Mouse (Mus musculus) midbrain, postnatal 0 days (tissue): ENCODE measurements at regions not wholly inside any gene's neighbourhood (a gene's known extent, or its start where the extent isn't known, plus 50 kb on each side); places are given as distances from the start of the nearest gene placed in this dataset.

Experiments
- ATAC-seq: fragments of 200-750 bp; cut with Nextera tagmentation; 2 replicates; pipeline ENCODE4 v1.8.0; 2017; ENCODE audit warnings: moderate number of reproducible peaks, mild to moderate bottlenecking, moderate TSS enrichment, moderate library complexity; ENCODE audit not compliant: low FRiP score
- DNase-seq: peaks from one replicate; pipeline ENCODE4 v3.0.0-alpha.2; 2015; ENCODE audit warnings: low spot score
- H3K27ac ChIP-seq: fragments of 300-500 bp; sonication (generic); 2 replicates; pipeline ENCODE4 v1.5.1; 2014; ENCODE audit warnings: low read depth, mild to moderate bottlenecking, low read length, mixed read lengths
- H3K27me3 ChIP-seq: fragments of 300-500 bp; sonication (generic); 2 replicates; pipeline ENCODE4 v1.6.1; 2014; ENCODE audit warnings: low read length, control low read depth, mixed read lengths; ENCODE audit not compliant: insufficient read depth
- H3K36me3 ChIP-seq: fragments of 300-500 bp; sonication (generic); 2 replicates; pipeline ENCODE4 v1.6.1; 2014; ENCODE audit warnings: low read length, control low read depth, mixed read lengths; ENCODE audit not compliant: insufficient read depth
- H3K4me1 ChIP-seq: fragments of 300-500 bp; sonication (generic); 2 replicates; pipeline ENCODE4 v1.6.1; 2014; ENCODE audit warnings: mild to moderate bottlenecking, control low read depth, antibody characterized with exemption, low read length, mixed read lengths; ENCODE audit not compliant: insufficient read depth
- H3K4me2 ChIP-seq: fragments of 300-500 bp; sonication (generic); 2 replicates; pipeline ENCODE4 v1.6.1; 2014; ENCODE audit warnings: low read depth, mild to moderate bottlenecking, low read length, mixed read lengths; ENCODE audit not compliant: poor library complexity, severe bottlenecking
- H3K4me3 ChIP-seq: fragments of 300-500 bp; sonication (generic); 2 replicates; pipeline ENCODE4 v1.5.1; 2014; ENCODE audit warnings: low read depth, mild to moderate bottlenecking, low read length, moderate library complexity
- H3K9ac ChIP-seq: fragments of 300-500 bp; sonication (generic); replicated peaks from 2 replicates; pipeline ENCODE4 v1.6.1; 2014; ENCODE audit warnings: mild to moderate bottlenecking, low read length, moderate library complexity, mixed read lengths; ENCODE audit not compliant: poor library complexity, severe bottlenecking
- H3K9me3 ChIP-seq: fragments of 300-500 bp; sonication (generic); 2 replicates; pipeline ENCODE4 v1.6.1; 2016; ENCODE audit warnings: low read length, control low read depth
- CTCF ChIP-seq: IDR thresholded peaks from 2 replicates; pipeline ENCODE4 v1.5.1; 2016; ENCODE audit warnings: antibody characterized with exemption, mild to moderate bottlenecking
- WGBS: fragments of 180-500 bp; shearing (Covaris S2); extraction: QIAGEN DNeasy Blood & Tissue Kit; methylation state at CpG from one replicate; pipeline ENCODE4 v1.1.7; 2014; 5-methylcytosine and 5-hydroxymethylcytosine counted together

DNA sequence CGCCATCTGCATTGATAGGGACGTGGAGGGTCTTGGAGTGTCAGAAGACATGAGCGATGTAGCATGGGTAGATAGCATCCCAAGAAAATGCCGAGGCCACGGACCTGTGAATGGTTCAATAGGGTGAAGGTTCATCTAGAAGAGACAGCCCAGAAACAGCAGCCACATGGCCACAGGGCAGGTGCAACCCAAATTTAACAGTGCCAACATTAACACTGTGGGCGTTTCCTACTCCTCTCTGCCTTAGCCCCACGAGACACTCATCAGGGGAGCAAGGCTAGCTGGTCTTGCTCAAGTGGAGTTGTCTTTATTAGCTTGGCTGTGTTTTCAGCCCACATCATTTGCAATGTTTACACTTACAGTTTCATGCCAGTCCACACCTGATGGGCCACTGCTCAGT is 310.7 kb downstream of the Plpp3 start:
- TF ChIP-seq CTCF, result no peak
- no peak overlapping the region for H3K27ac ChIP-seq
- DNase-seq (no peak), ATAC-seq (no peak)
- no peak overlapping the region for H3K4me2 ChIP-seq
- H3K36me3 ChIP-seq, result no peaks in the 10 kb centered on the region
- no peak overlapping the region for H3K9ac ChIP-seq
- no peaks in the 10 kb centered on the region for H3K9me3 ChIP-seq
- no peak overlapping the region for H3K4me3 ChIP-seq
- H3K27me3 ChIP-seq, result no peaks in the 10 kb centered on the region
- WGBS, result 92% methylated on average over 7 of the region's 7 CpGs
- no peaks in the 10 kb centered on the region for H3K4me1 ChIP-seq

DNA sequence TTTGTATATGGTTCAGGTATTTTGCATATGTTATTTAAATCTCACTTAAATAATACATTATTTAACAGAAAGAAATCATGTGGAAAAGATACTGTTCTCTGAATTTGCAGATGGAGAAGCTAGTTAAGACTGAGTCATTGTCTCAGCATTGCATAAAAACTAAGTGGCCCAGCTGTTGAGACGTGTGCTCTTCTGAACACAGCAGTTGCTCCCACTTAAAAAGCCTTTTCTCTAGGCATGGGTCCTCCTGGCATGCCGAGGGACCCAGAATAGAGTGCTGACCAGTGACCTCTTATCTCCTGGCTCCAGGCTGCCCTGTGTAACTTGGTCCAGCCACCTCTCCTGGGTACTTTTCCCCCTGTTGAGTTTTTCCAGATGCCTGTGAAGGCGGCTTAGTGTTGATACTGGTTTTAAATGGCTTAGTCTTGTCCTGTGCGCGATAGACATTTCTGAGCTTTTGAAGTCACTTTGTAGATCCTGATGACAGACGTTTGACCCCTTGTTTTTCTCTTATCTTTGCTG is 312.2 kb downstream of the Plpp3 start:
- no peak for ATAC-seq
- Histone ChIP-seq H3K36me3 (no peaks in the 10 kb centered on the region), H3K4me3 (no peak overlapping the region), H3K27ac (no peak overlapping the region), H3K9ac (no peak overlapping the region), H3K4me2 (no peak overlapping the region), H3K9me3 (no peaks in the 10 kb centered on the region), H3K4me1 (no peaks in the 10 kb centered on the region), H3K27me3 (no peaks in the 10 kb centered on the region)
- no peak for DNase-seq
- no peak for TF ChIP-seq CTCF
- 88% methylated on average over 6 of the region's 6 CpGs for WGBS

DNA sequence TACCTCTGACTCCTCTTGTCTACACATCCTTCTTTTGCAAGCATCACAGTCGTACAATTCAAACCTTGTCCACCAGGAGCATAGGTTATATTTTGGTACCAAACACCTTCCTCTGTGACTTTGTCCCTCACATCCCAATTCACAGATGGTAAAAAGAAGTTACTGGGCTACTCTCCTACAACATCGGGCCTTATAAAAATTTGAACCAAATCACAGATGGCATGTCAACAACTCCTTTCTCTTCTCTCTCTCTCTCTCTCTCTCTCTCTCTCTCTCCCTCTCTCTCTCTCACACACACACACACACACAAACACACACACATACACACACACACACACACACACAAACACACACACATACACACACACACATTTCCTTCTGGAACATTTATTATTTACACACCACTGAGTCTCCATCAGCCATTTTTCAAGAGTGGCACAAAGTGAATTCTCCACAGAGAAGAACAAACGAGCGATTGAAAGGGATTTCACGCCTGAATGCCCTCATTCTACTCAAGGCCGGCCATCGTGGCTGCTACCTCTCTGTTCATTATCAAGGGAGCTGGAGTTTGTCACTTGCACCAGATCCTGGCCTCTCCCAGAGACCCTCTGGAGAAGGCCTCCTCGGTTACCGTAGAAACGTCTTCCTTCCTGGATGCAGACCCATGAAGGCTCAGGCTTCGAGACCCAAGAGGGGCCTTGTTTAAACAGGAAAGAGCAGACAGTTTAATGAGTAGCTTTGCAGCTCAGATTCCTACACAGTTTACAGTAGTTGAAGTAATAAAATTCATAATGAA is 314.7 kb upstream of the Gm12728 start:
- no peaks in the 10 kb centered on the region for H3K9me3 ChIP-seq
- ATAC-seq (0 out of 2 replicates have a peak, but pooled peaks have one; percentile 54), DNase-seq (peak; percentile 93)
- H3K27ac ChIP-seq, result no peak overlapping the region
- H3K36me3 ChIP-seq, result no peaks in the 10 kb centered on the region
- no peak for TF ChIP-seq CTCF
- no peaks in the 10 kb centered on the region for H3K27me3 ChIP-seq
- no peak overlapping the region for H3K4me3 ChIP-seq
- H3K4me2 ChIP-seq, result no peak overlapping the region
- no peaks in the 10 kb centered on the region for H3K4me1 ChIP-seq
- no peak overlapping the region for H3K9ac ChIP-seq
- 19% methylated on average over 11 of the region's 11 CpGs for WGBS

DNA sequence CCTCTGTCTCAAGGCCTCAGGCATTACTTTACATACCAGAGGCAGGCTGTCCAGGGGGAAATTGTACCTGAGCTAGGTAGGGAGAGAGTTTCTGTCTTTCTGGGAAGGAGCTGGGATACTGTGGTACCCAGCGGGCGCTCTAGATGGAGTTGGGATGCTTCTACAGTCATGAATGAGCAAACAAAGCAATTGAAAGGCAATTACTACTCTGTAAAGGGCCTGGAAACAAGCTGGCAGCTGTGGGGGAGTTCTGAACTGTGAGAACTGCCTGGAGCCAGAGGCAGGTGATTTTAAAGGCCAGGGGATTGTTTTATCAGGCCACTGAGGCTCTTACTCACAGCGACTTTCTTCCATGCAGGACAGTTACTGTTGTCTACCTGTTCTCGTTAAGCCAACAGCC is 313.3 kb upstream of the Gm12728 start:
- H3K36me3 ChIP-seq, result no peaks in the 10 kb centered on the region
- no peak overlapping the region for H3K4me3 ChIP-seq
- no peak overlapping the region for H3K4me2 ChIP-seq
- no peaks in the 10 kb centered on the region for H3K9me3 ChIP-seq
- ATAC-seq, result no peak
- H3K4me1 ChIP-seq, result no peaks in the 10 kb centered on the region
- DNase-seq, result peak; percentile 53
- H3K27me3 ChIP-seq, result no peaks in the 10 kb centered on the region
- H3K27ac ChIP-seq, result no peak overlapping the region
- no peak overlapping the region for H3K9ac ChIP-seq
- 85% methylated on average over 4 of the region's 4 CpGs for WGBS
- TF ChIP-seq CTCF, result no peak

DNA sequence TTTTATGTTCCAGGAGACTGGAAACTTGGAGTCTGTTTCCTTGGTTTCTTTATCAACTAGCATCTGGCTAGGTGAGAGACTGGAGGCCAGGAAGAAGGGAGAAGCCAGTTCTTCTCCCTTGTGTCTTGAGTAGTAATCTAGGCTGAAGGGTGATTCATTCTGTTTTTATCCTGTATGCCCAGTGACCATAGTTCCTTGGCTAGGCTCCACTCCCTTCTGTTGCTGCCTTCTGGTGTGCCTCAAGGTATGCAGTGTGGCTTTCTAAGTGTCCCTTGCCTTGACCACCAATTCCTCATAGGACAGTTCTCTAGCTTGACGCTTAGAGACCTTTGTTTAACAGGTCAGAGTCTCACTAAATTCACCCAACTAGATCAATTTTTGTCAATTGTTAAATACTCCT is 303.3 kb upstream of the Gm12728 start:
- Histone ChIP-seq H3K4me1 (no peaks in the 10 kb centered on the region), H3K9ac (no peak overlapping the region), H3K27ac (no peak overlapping the region), H3K9me3 (no peaks in the 10 kb centered on the region), H3K4me3 (no peak overlapping the region), H3K27me3 (no peaks in the 10 kb centered on the region), H3K4me2 (no peak overlapping the region), H3K36me3 (no peaks in the 10 kb centered on the region)
- no peak for TF ChIP-seq CTCF
- 84% methylated on average over 1 of the region's 1 CpGs for WGBS
- ATAC-seq (no peak), DNase-seq (no peak)

DNA sequence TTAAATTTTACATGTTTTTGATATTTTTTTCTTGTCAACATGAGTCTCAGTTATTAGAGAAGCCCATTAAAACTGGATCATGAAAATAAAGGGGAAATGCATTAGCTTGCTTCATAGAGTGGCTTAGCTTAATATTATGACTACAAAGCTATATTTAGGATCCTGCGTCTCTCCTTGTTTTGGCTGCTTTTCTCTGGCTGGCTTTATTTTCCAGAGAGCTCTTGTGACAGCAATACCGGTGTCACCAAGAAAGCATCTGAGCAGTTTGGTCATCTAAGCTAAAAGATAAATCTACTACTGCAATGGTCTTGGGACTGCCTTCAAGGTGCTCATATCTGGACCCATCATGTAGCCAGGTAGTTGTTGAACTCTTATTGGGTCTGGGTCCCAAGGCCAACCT is 293.5 kb upstream of the Gm12728 start:
- H3K4me2 ChIP-seq, result no peak overlapping the region
- DNase-seq, result no peak
- H3K27ac ChIP-seq, result no peak overlapping the region
- WGBS, result 92% methylated on average over 2 of the region's 2 CpGs
- no peaks in the 10 kb centered on the region for H3K36me3 ChIP-seq
- no peak for TF ChIP-seq CTCF
- no peak for ATAC-seq
- no peaks in the 10 kb centered on the region for H3K27me3 ChIP-seq
- H3K4me1 ChIP-seq, result no peaks in the 10 kb centered on the region
- no peak overlapping the region for H3K4me3 ChIP-seq
- H3K9ac ChIP-seq, result no peak overlapping the region
- no peaks in the 10 kb centered on the region for H3K9me3 ChIP-seq
